Mouse (Mus musculus): Measurements from ENCODE around the gene Pex7.
A peak's percentile ranks its signal among the peaks of the same experiment; 100 is the strongest.
"Not testable (repeated sequence)": the region's sequence is repeated elsewhere in the genome, so short reads cannot be mapped to it uniquely, and the experiment has no call there.

Pex7 gene

GRCm38 (mm10) chr10:19933511-19934383, 26.3 kb upstream of the Pex7 start:
- DNase-seq, result peak; percentile 66

GRCm38 (mm10) chr10:19932986-19933385, 25.5 kb upstream of the Pex7 start:
- no peak for DNase-seq

- no peak for DNase-seq
Measured at GRCm38 (mm10) chr10:19928205-19928604, 20.7 kb upstream of the Pex7 start.

DNA sequence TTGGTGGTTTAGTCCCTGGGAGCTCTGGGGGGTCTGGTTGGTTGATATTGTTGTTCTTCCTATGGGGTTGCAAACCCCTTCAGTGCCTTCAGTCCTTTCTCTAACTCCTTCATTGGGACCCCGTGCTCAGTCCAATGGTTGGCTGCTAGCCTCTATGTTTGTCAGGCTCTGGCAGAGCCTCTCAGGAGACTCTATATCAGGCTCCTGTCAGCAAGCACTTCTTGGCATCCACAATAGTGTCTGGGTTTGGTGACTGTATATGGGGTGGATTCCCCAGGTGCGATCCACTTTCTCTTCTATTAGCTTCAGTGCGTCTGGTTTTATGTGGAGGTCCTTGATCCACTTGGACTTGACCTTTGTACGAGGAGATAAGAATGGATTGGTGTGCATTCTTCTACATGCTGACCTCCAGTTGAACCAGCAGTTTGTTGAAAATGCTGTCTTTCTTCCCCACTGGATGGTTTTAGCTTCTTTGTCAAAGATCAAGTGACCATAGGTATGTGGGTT, 19.0 kb upstream of the Pex7 start:
- DNase-seq, result not testable (repeated sequence)

DNA sequence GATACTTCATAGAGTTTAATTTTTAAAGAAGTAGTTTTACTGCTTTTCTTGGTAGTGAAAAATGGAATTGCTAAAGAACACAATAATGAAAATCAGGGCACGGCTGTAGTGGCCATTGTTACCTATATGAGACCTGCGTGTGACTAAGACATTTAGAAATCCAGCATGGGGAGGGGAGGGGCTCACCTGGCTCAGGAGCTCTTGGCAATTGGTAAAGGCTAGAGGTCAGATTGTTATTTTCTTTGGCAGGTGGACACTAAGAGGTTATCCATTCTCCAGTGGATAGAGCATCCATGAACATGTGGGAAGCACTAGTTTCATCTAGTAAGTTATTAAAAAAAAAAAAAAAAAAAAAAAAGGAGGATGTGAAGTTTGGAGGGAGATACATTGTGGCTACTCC, 16.8 kb upstream of the Pex7 start:
- no peak for DNase-seq

GRCm38 (mm10) chr10:19922410-19922809, 14.9 kb upstream of the Pex7 start:
- no peak for DNase-seq

DNA sequence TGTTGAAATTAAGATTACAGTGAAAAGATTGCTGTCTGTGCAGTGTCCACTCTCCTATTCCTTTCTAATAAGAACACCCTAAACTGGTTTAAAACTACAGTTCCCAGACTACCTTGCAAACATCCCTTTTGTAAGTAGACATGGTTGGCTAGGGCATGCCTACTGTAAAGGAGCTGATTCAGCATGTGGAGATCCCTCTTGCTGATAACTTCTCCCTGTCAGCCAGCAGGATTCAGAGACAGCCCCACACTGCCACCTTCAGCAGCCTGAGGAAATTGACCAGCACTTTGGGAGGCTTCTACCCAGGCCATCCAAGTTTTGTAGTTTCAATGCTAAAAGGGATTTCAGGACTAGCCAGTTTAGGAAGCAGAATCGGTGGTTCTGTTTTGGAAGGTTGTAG, 7.8 kb upstream of the Pex7 start:
- DNase-seq, result peak; percentile 46

DNA sequence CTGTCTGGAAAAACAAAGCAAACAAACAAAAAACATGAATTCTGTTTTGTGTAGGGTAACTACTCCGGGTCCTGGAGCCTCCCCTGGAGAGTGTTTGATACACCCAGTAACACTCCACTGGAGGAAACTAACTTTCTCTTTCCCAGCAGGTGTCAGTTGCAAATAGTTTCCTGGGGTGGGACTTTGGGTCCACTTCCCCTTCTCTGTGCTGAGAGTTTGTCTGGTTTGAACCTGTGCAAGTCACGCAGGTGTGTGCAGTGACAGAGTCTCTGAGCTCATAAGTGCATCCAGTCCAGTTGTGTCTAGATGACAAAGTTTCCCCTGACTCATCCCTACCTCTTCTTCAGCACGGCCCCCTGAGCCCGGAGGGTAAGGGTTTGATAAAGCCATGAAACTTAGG, 6.3 kb upstream of the Pex7 start:
- no peak for DNase-seq

DNA sequence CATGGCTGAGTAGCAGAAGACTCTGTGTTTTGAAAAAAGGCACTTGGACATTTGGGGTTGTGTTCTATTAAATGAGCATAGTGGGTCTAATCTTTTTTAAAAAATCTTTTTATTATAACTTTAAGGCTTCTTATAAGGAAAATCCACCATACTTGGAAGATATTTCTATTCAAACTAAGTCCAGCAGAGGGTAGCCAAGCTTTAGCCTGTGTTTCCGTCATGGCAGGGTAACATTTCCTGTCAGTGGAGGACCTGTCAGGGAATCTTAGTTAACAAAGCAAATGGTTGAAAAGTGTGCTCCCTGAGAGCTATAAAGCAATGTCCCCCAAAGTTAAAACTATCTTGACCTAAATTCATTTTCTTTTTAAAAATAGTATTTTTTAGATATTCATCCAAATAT, 4.1 kb upstream of the Pex7 start:
- DNase-seq, result no peak

DNA sequence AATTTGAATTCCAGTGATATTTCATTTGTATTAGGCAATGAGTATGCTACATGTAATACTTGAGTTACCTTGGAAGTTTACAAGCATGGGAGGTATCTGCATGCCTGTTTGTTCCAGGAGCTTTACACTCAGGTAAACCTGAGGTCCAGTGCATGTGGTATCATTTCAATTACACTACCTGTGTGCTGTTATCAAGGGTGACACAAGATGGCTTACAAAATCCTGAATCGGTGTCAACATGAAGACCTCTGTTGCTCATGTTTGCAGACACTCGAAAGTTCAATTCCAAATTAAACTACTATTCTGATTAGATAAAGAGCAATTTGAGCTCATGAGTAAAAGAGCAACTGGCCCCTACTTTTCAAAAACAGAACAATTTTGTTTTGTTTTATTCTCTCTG, 3.0 kb upstream of the Pex7 start:
- no peak for DNase-seq

- no peak for DNase-seq
Measured at GRCm38 (mm10) chr10:19908076-19908475, 587 bp upstream of the Pex7 start.

GRCm38 (mm10) chr10:19904077-19904820, 3.2 kb downstream of the Pex7 start:
- DNase-seq, result no peak

GRCm38 (mm10) chr10:19901992-19902391, 5.5 kb downstream of the Pex7 start:
- no peak for DNase-seq

DNA sequence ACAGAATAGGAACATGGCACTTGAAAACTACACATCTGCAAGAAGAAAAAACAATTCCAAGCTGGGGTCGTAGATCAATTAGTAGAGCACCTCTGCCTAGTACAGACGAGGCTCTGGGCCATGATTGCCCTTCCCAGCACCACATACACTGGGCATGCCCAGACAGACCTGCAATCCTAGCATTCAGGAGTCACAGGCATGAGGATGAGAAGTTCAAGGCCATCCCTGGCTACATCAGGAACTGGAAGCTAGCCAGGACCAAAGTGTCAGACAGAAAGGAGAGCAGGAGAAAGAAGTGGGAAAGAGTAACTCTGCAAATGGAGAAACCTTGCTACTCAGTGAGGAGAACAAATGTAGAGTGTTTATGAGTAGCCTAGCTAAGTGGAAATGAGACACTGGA, 7.3 kb downstream of the Pex7 start:
- no peak for DNase-seq

- peak; percentile 52 for DNase-seq
Measured at GRCm38 (mm10) chr10:19893976-19894375, 13.5 kb downstream of the Pex7 start.

DNA sequence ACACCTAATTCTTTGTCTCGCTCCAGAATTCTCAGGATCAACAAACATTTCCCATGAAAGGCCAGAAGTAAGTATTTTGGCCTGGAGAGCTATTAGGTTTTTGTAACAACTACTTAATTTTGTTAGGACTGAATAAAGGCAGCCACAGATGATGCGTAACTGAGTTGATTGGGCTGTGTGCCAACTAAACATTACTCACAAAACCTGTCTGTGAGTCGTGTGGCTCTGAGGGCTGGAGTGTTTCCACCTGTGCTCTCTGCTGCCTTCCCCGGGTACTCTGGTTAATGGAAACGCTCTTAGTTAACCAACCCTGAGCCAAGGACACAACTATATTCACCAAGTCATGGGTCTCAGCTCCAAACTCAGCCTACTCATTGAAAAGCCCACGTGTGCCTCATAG, 14.3 kb downstream of the Pex7 start:
- no peak for DNase-seq

DNA sequence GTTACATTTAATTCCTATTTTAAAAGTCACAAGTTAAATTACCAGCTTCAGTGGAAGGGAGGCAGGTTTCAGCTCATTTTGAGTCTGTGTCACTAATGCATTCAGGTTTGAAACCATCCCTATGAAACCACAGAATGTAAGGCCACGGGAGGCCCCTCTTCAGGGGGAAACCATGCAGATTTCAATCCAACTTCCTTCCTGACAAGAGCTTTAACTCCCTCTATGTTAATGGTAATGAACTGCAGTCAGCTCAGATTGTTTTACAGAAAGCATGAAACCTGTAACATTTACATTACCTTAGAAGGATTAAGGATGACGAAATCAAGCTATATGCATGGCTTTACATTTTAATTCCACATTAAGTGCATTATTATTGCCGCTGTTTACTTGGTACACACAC, 15.8 kb downstream of the Pex7 start:
- DNase-seq, result no peak

DNA sequence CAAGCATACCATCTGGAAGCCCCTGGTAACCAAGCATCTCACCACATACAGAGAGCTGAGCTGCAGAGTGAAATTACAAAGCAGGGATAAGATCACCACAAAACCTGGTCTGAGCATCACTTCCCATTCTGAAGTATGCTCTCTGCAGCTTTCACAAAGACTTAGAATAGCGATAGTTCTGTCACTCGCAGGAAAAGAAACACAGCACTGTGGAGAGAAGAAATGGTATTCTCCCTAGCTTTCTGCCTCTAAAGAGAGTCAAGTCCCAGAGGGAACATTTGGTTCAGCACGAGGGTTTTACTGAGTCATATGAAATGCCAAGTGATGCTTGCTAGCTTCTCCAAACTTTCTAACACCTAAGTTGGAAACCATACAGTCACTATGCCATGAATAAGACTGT, 17.6 kb downstream of the Pex7 start:
- no peak for DNase-seq

DNA sequence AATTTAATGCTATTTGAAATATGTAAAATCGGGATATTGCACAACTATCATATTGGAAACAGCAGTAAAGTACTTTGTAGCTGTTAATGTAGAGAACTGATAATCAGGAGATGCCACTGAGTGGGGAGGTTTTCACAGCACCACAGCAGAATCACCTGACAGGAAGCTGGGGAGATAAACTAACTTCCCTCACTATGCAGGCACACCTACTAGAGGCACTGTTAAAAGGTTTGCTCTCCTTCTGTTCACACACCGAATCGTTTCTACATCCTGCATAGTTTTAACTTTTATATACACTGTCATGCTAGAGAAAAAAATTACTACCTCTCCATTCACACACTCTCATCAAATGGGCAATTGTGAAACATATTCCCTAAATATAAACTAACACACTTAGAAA, 21.2 kb downstream of the Pex7 start:
- DNase-seq, result no peak

- DNase-seq, result no peak
Measured at GRCm38 (mm10) chr10:19884409-19884808, 23.1 kb downstream of the Pex7 start.

DNA sequence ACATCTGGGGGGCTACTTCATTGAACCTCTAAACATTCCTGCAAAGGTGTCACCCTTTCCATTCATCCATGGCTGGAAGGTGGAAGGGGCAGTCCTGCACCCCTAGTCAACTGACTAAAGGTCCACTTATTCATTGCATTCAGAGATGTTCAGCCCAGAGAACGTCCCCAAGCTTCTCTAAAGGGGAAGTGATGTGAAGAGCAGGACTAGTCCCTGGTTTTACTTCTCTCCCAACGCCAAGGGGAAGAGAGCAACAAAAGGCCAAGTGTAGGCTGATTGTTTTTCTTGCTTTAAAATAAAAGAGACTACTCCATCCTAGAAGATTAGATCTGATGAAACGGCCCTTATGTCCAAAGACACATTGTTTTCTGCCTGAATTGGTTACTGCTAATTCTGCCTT, 27.1 kb downstream of the Pex7 start:
- no peak for DNase-seq

- DNase-seq, result no peak
Measured at GRCm38 (mm10) chr10:19879161-19879560, 28.3 kb downstream of the Pex7 start.

GRCm38 (mm10) chr10:19877679-19878078, 29.8 kb downstream of the Pex7 start:
- no peak for DNase-seq

- no peak for DNase-seq
Measured at GRCm38 (mm10) chr10:19877257-19877656, 30.2 kb downstream of the Pex7 start.

Measured in right cerebral cortex, postnatal 4 days (tissue).